Mouse (Mus musculus): ENCODE measurements around the gene Cd1d1. TPM values are rescaled to one million over a fixed set of nuclear protein-coding genes. Genes with fewer than 3 reads are reported as not detected.
A peak's percentile ranks its signal among the peaks of the same experiment; 100 is the strongest.
"Not testable (repeated sequence)": the region's sequence is repeated elsewhere in the genome, so short reads cannot be mapped to it uniquely, and the experiment has no call there.

Gene Cd1d1
- total RNA-seq (2021) = 1 to 10 TPM; 1.4 to 2.0 TPM
- long read RNA-seq, experiment 1 = 0 reads
- long read RNA-seq, experiment 2, partial matches to known transcripts = 0 of 1 reads
- long read RNA-seq, experiment 2, other reads (novel, unspliced or antisense) = 0 of 1 reads

GRCm38 (mm10) chr3:86999415-86999740 lies at the start of gene Cd1d1:
Gene Cd1d1 (minus strand): TSS chr3:86999441.
- H3K4me3 ChIP-seq = peak within 1 kb of the TSS; percentile 64
- no peak for DNase-seq (ENCODE audit: low spot score in 2 of 2)
- TF ChIP-seq CTCF (conservative IDR thresholded peaks at IDR 0.05) = no peak
- peak within 1 kb of the TSS; percentile 4; the same call in 1 of the 2 replicates for H3K27ac ChIP-seq

GRCm38 (mm10) chr3:87047801-87048200 lies 48.6 kb upstream of the Cd1d1 start:
- Histone ChIP-seq H3K4me3 (no peak overlapping the region), H3K27ac (no peak overlapping the region)
- DNase-seq (ENCODE audit: low spot score in 2 of 2) = no peak
- no peak for TF ChIP-seq CTCF (conservative IDR thresholded peaks at IDR 0.05)

GRCm38 (mm10) chr3:87041733-87042132 lies 42.5 kb upstream of the Cd1d1 start:
- Histone ChIP-seq H3K4me3 (no peak overlapping the region), H3K27ac (no peak overlapping the region)
- TF ChIP-seq CTCF (conservative IDR thresholded peaks at IDR 0.05) = no peak
- DNase-seq (ENCODE audit: low spot score in 2 of 2) = no peak

GRCm38 (mm10) chr3:87038500-87038899 lies 39.3 kb upstream of the Cd1d1 start:
- Histone ChIP-seq H3K4me3 (no peak overlapping the region), H3K27ac (no peak overlapping the region)
- no peak for TF ChIP-seq CTCF (conservative IDR thresholded peaks at IDR 0.05)
- no peak for DNase-seq (ENCODE audit: low spot score in 2 of 2)

GRCm38 (mm10) chr3:87034061-87034460 lies 34.8 kb upstream of the Cd1d1 start:
- TF ChIP-seq CTCF (conservative IDR thresholded peaks at IDR 0.05) = no peak
- no peak overlapping the region for H3K4me3 ChIP-seq

GRCm38 (mm10) chr3:87033357-87033756 lies 34.1 kb upstream of the Cd1d1 start:
- Histone ChIP-seq H3K4me3 (no peak overlapping the region), H3K27ac (no peak overlapping the region)
- peak; percentile 96 for TF ChIP-seq CTCF (conservative IDR thresholded peaks at IDR 0.05)
- DNase-seq (ENCODE audit: low spot score in 2 of 2) = peak; percentile 66 to 84

More at GRCm38 (mm10) chr3:87034061-87034460, 34.8 kb upstream of the Cd1d1 start:
- DNase-seq (ENCODE audit: low spot score in 2 of 2) = no peak
- no peak overlapping the region for H3K27ac ChIP-seq

- peak; percentile 89 for TF ChIP-seq CTCF (conservative IDR thresholded peaks at IDR 0.05)
Measured at GRCm38 (mm10) chr3:87030855-87031254, 31.6 kb upstream of the Cd1d1 start.

GRCm38 (mm10) chr3:87017707-87018106 lies 18.5 kb upstream of the Cd1d1 start:
- no peak for TF ChIP-seq CTCF (conservative IDR thresholded peaks at IDR 0.05)
- H3K4me3 ChIP-seq = no peak overlapping the region
- no peak overlapping the region for H3K27ac ChIP-seq
- no peak for DNase-seq (ENCODE audit: low spot score in 2 of 2)

More at GRCm38 (mm10) chr3:87030855-87031254, 31.6 kb upstream of the Cd1d1 start:
- peak; percentile 64 to 75 for DNase-seq (ENCODE audit: low spot score in 2 of 2)
- Histone ChIP-seq H3K27ac (no peak overlapping the region), H3K4me3 (no peak overlapping the region)

- TF ChIP-seq CTCF (conservative IDR thresholded peaks at IDR 0.05) = no peak
- Histone ChIP-seq H3K27ac (no peak overlapping the region), H3K4me3 (no peak overlapping the region)
- no peak for DNase-seq (ENCODE audit: low spot score in 2 of 2)
Measured at GRCm38 (mm10) chr3:87017001-87017400, 17.8 kb upstream of the Cd1d1 start.

GRCm38 (mm10) chr3:87015931-87016330 lies 16.7 kb upstream of the Cd1d1 start:
- Histone ChIP-seq H3K4me3 (no peak overlapping the region), H3K27ac (no peak overlapping the region)
- no peak for DNase-seq (ENCODE audit: low spot score in 2 of 2)
- TF ChIP-seq CTCF (conservative IDR thresholded peaks at IDR 0.05) = no peak

GRCm38 (mm10) chr3:87012406-87012805 lies 13.2 kb upstream of the Cd1d1 start:
- not testable (repeated sequence) for H3K4me3 ChIP-seq; H3K27ac ChIP-seq; DNase-seq (ENCODE audit: low spot score in 2 of 2)

GRCm38 (mm10) chr3:87008281-87008680 lies 9.0 kb upstream of the Cd1d1 start:
- H3K27ac ChIP-seq; DNase-seq (ENCODE audit: low spot score in 2 of 2); H3K4me3 ChIP-seq: not testable (repeated sequence)

- Histone ChIP-seq H3K27ac (no peak overlapping the region), H3K4me3 (no peak overlapping the region)
- TF ChIP-seq CTCF (conservative IDR thresholded peaks at IDR 0.05) = no peak
- DNase-seq (ENCODE audit: low spot score in 2 of 2) = no peak
Measured at GRCm38 (mm10) chr3:87000676-87001075, 1.4 kb upstream of the Cd1d1 start.

GRCm38 (mm10) chr3:87000051-87000450 lies 810 bp upstream of the Cd1d1 start:
- TF ChIP-seq CTCF (conservative IDR thresholded peaks at IDR 0.05) = no peak
- no peak overlapping the region for H3K27ac ChIP-seq
- DNase-seq (ENCODE audit: low spot score in 2 of 2) = no peak

GRCm38 (mm10) chr3:86998433-86999414 lies 517 bp downstream of the Cd1d1 start:
- Histone ChIP-seq H3K4me3 (peak overlapping the region; percentile 64), H3K27ac (peak overlapping the region; percentile 4; the same call in 1 of the 2 replicates)
- DNase-seq (ENCODE audit: low spot score in 2 of 2) = peak; percentile 31 to 32

More at GRCm38 (mm10) chr3:87000051-87000450, 810 bp upstream of the Cd1d1 start:
- no peak overlapping the region for H3K4me3 ChIP-seq

Data from layer of hippocampus, adult 2 months (tissue).